In the genomic region with DNA sequence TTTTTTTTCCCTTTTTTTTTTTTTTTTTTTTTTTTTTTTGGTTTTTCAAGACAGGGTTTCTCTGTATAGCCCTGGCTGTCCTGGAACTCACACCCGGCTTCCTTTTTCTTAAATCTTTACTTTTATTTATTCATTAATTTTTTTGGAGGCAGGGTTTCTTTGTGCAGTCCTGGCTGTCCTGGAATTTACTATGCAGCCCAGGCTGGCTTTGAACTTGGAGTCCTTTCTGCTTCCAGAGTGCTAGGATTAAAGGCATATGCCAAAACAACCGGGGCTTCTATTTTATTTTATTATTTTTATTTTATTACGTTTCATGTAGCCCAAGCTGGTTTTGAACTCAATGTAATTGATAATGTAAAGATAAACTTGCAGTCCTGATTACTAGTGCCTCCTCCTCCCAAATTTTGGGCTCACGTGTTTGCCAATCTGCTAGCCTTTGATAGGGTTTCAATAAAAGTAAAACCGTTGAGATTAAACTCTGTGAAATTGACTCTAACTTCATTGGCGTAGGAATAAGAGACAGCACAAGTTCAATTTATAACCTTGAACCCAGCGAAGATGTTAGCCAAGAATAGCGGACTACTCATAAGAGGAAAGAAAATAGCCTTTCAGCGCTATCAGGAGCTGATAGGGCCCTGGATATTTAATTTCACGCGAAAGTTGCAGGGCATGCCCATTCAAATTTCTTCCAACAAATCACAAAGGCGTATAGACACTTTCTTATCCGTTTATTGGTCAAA, we compare ENCODE assay signal across 8 mouse cellular contexts. TPM values are rescaled to one million over a fixed set of nuclear protein-coding genes. Genes with fewer than 3 reads are reported as not detected.
DNase-seq lines count a peak whose midpoint lies in the region; ATAC-seq and TF ChIP-seq lines count a peak whose summit lies in the region.

No protein-coding gene starts in this region.

- no peak; the same call in 1 of the 2 replicates for TF ChIP-seq CTCF in left cerebral cortex, adult 2 months (IDR thresholded peaks at IDR 0.05)
- TF ChIP-seq CTCF in intestine, postnatal 0 days (IDR thresholded peaks at IDR 0.05; ENCODE audit: low read depth), result no peak

- H3K4me1 ChIP-seq in embryonic facial prominence, embryonic 15.5 days, result peaks cover 21% of the 10 kb centered on the region
- H3K4me1 ChIP-seq in intestine, postnatal 0 days (replicated peaks; ENCODE audit: control insufficient read depth, insufficient read depth, low read length), result 0 out of 2 replicates have a peak, but pooled peaks cover 3% of the 10 kb centered on the region
- peaks cover 24% of the 10 kb centered on the region for H3K4me1 ChIP-seq in neural tube, embryonic 12.5 days

- intact Hi-C loops in left cerebral cortex, adult 2 months (cut with DNase I), result no loop called here

- 11% methylated on average over 13 of the region's 13 CpGs for WGBS in embryonic facial prominence, embryonic 15.5 days
- 12% methylated on average over 13 of the region's 13 CpGs for WGBS in intestine, postnatal 0 days
- 14% methylated on average over 13 of the region's 13 CpGs for WGBS in neural tube, embryonic 12.5 days

- H3K27me3 ChIP-seq in embryonic facial prominence, embryonic 15.5 days, result no peaks in the 10 kb centered on the region
- no peaks in the 10 kb centered on the region for H3K27me3 ChIP-seq in intestine, postnatal 0 days (replicated peaks; ENCODE audit: control insufficient read depth, insufficient read depth, low read length)
- H3K27me3 ChIP-seq in neural tube, embryonic 12.5 days (replicated peaks), result no peaks in the 10 kb centered on the region

- no peak for DNase-seq in left cerebral cortex, adult 2 months (ENCODE audit: extremely low spot score in 1 of 2, low spot score in 2 of 2)
- DNase-seq in left cerebral cortex, adult 11 months (ENCODE audit: low spot score), result no peak
- no peak for DNase-seq in right cerebral cortex, postnatal 25 days
- DNase-seq in adrenal gland, postnatal 25 days, result no peak
- no peak for DNase-seq in right cerebral cortex, postnatal 4 days

- no peaks in the 10 kb centered on the region for H3K9me3 ChIP-seq in embryonic facial prominence, embryonic 15.5 days (replicated peaks)
- no peaks in the 10 kb centered on the region for H3K9me3 ChIP-seq in intestine, postnatal 0 days (ENCODE audit: control insufficient read depth)
- H3K9me3 ChIP-seq in neural tube, embryonic 12.5 days, result no peaks in the 10 kb centered on the region

- H3K4me2 ChIP-seq in embryonic facial prominence, embryonic 15.5 days (replicated peaks), result peak overlapping the region; percentile 52
- H3K4me2 ChIP-seq in intestine, postnatal 0 days (replicated peaks; ENCODE audit: low read depth), result peak overlapping the region; percentile 57
- H3K4me2 ChIP-seq in neural tube, embryonic 12.5 days (replicated peaks), result peak overlapping the region; percentile 54

- H3K4me3 ChIP-seq in left cerebral cortex, adult 2 months, result peak overlapping the region; percentile 32
- peak overlapping the region; percentile 74 for H3K4me3 ChIP-seq in embryonic facial prominence, embryonic 15.5 days (replicated peaks)
- H3K4me3 ChIP-seq in intestine, postnatal 0 days (ENCODE audit: low read depth, low read length), result peak overlapping the region; percentile 99
- peak overlapping the region; percentile 100 for H3K4me3 ChIP-seq in neural tube, embryonic 12.5 days

- no peak for ATAC-seq in embryonic facial prominence, embryonic 15.5 days (ENCODE audit: insufficient number of reproducible peaks, low FRiP score, low TSS enrichment, low read depth)
- no peak for ATAC-seq in intestine, postnatal 0 days
- no peak for ATAC-seq in neural tube, embryonic 12.5 days (ENCODE audit: low FRiP score, low read depth)

- peaks cover 25% of the 10 kb centered on the region for H3K36me3 ChIP-seq in embryonic facial prominence, embryonic 15.5 days
- H3K36me3 ChIP-seq in intestine, postnatal 0 days (ENCODE audit: control insufficient read depth, insufficient read depth), result peaks cover 7% of the 10 kb centered on the region; the same call in 1 of the 2 replicates
- H3K36me3 ChIP-seq in neural tube, embryonic 12.5 days, result peaks cover 22% of the 10 kb centered on the region

- no peak overlapping the region for H3K9ac ChIP-seq in embryonic facial prominence, embryonic 15.5 days
- H3K9ac ChIP-seq in intestine, postnatal 0 days (ENCODE audit: low read depth, low read length), result no peak overlapping the region
- no peak overlapping the region for H3K9ac ChIP-seq in neural tube, embryonic 12.5 days

- H3K27ac ChIP-seq in left cerebral cortex, adult 2 months, result no peak overlapping the region
- peak overlapping the region; percentile 18; the same call in 1 of the 2 replicates for H3K27ac ChIP-seq in embryonic facial prominence, embryonic 15.5 days (replicated peaks)
- H3K27ac ChIP-seq in intestine, postnatal 0 days (ENCODE audit: low read depth, low read length), result no peak overlapping the region
- no peak overlapping the region for H3K27ac ChIP-seq in neural tube, embryonic 12.5 days

RNA-seq across cellular contexts. Expression of a gene that starts 0.5 kb away (rescaled TPM):
- total RNA-seq in left cerebral cortex, adult 2 months (2021), result 100 to 1,000 TPM; 243 to 256 TPM
- 76.4 and 82.6 TPM in 2 replicates for polyA plus RNA-seq in embryonic facial prominence, embryonic 15.5 days (2015; fragmentation: Nextera tagmentation; extraction: Ambion mirVana)
- 56.3 and 59.0 TPM in 2 replicates for polyA plus RNA-seq in intestine, postnatal 0 days (2015; fragmentation: Nextera tagmentation; extraction: Ambion mirVana)
- 176 and 183 TPM in 2 replicates for polyA plus RNA-seq in neural tube, embryonic 12.5 days (2016; fragmentation: Nextera tagmentation; extraction: Ambion mirVana)
- total RNA-seq in adrenal gland, postnatal 25 days (2021), result 203 and 286 TPM in 2 replicates

RNA-seq across cellular contexts. Expression of a gene that starts 40.4 kb away (rescaled TPM):
- 10 to 100 TPM; 14.4 to 15.9 TPM for total RNA-seq in left cerebral cortex, adult 2 months (2021)
- 14.5 and 17.5 TPM in 2 replicates for polyA plus RNA-seq in embryonic facial prominence, embryonic 15.5 days (2015; fragmentation: Nextera tagmentation; extraction: Ambion mirVana)
- polyA plus RNA-seq in intestine, postnatal 0 days (2015; fragmentation: Nextera tagmentation; extraction: Ambion mirVana), result 6.4 and 6.5 TPM in 2 replicates
- polyA plus RNA-seq in neural tube, embryonic 12.5 days (2016; fragmentation: Nextera tagmentation; extraction: Ambion mirVana), result 25.9 and 27.1 TPM in 2 replicates
- total RNA-seq in adrenal gland, postnatal 25 days (2021), result 10.0 and 10.7 TPM in 2 replicates

RNA-seq across cellular contexts. Expression of a gene that starts 52.6 kb away (rescaled TPM):
- total RNA-seq in left cerebral cortex, adult 2 months (2021), result 10 to 100 TPM; 46.3 to 59.0 TPM
- 19.8 and 20.3 TPM in 2 replicates for polyA plus RNA-seq in embryonic facial prominence, embryonic 15.5 days (2015; fragmentation: Nextera tagmentation; extraction: Ambion mirVana)
- 6.0 and 7.1 TPM in 2 replicates for polyA plus RNA-seq in intestine, postnatal 0 days (2015; fragmentation: Nextera tagmentation; extraction: Ambion mirVana)
- polyA plus RNA-seq in neural tube, embryonic 12.5 days (2016; fragmentation: Nextera tagmentation; extraction: Ambion mirVana), result 34.6 and 36.2 TPM in 2 replicates
- total RNA-seq in adrenal gland, postnatal 25 days (2021), result 46.7 and 56.0 TPM in 2 replicates

RNA-seq across cellular contexts. Expression of a gene that starts 56.6 kb away (rescaled TPM):
- 10 to 100 TPM; 31.8 to 35.8 TPM for total RNA-seq in left cerebral cortex, adult 2 months (2021)
- polyA plus RNA-seq in embryonic facial prominence, embryonic 15.5 days (2015; fragmentation: Nextera tagmentation; extraction: Ambion mirVana), result 21.5 and 24.1 TPM in 2 replicates
- 5.0 and 7.0 TPM in 2 replicates for polyA plus RNA-seq in intestine, postnatal 0 days (2015; fragmentation: Nextera tagmentation; extraction: Ambion mirVana)
- polyA plus RNA-seq in neural tube, embryonic 12.5 days (2016; fragmentation: Nextera tagmentation; extraction: Ambion mirVana), result 32.5 and 33.1 TPM in 2 replicates
- 20.3 and 21.6 TPM in 2 replicates for total RNA-seq in adrenal gland, postnatal 25 days (2021)

Comparison
In these comparisons a context has a peak if more than half of its experiments do, and no peak if none do; other contexts are left out.
1. H3K4me3 ChIP-seq: peak in every context shown above with its lines; median percentile 100 in neural tube, embryonic 12.5 days; 99 in intestine, postnatal 0 days; 74 in embryonic facial prominence, embryonic 15.5 days; 32 in left cerebral cortex, adult 2 months.